Mouse (Mus musculus) kidney, adult 2 months (tissue): ENCODE data around the gene Uspl1. TPM values are rescaled to one million over a fixed set of nuclear protein-coding genes. Genes with fewer than 3 reads are reported as not detected.

Experiments
- DNase-seq: peaks from one replicate; pipeline ENCODE4 v3.0.0; 2021
- H3K27ac ChIP-seq: fragments of 200-500 bp; 2 replicates; pipeline ENCODE4 v1.5.1; 2012; ENCODE audit warnings: low read depth, low read length, control low read depth, inconsistent platforms; ENCODE audit not compliant: insufficient read depth
- H3K27me3 ChIP-seq: fragments of 200-500 bp; replicated peaks from 2 replicates; pipeline ENCODE4 v1.6.1; 2012; ENCODE audit warnings: mild to moderate bottlenecking, moderate library complexity, low read length, inconsistent platforms; ENCODE audit not compliant: control insufficient read depth, insufficient read depth
- H3K36me3 ChIP-seq: fragments of 200-500 bp; 2 replicates; pipeline ENCODE4 v1.6.1; 2012; ENCODE audit warnings: mild to moderate bottlenecking, moderate library complexity, low read length, inconsistent platforms; ENCODE audit not compliant: control insufficient read depth, insufficient read depth
- H3K4me1 ChIP-seq: fragments of 200-500 bp; 2 replicates; pipeline ENCODE4 v1.6.1; 2011; ENCODE audit warnings: low read length; ENCODE audit not compliant: control insufficient read depth, insufficient read depth
- H3K4me3 ChIP-seq: fragments of 200-500 bp; 2 replicates; pipeline ENCODE4 v1.5.1; 2011; ENCODE audit warnings: mild to moderate bottlenecking, low read depth, low read length, control low read depth; ENCODE audit not compliant: insufficient read depth
- CTCF ChIP-seq: fragments of 200-500 bp; conservative IDR thresholded peaks from 2 replicates; pipeline ENCODE4 v1.5.1; 2011; ENCODE audit warnings: low read depth, mild to moderate bottlenecking, control low read depth, low read length, moderate library complexity, mixed read lengths; ENCODE audit not compliant: insufficient read depth, insufficient read length
- POLR2A ChIP-seq: fragments of 200-500 bp; IDR thresholded peaks from one replicate; pipeline ENCODE4 v1.6.1; 2011; ENCODE audit warnings: low read depth, low read length, control low read depth
- WGBS: fragments of 180-500 bp; shearing (Covaris S2); methylation state at CpG from one replicate; pipeline ENCODE4 v1.1.7; 2018; 5-methylcytosine and 5-hydroxymethylcytosine counted together
- polyA plus RNA-seq: library from polyadenylated mRNA; depleted of rRNA; stranded (reverse); fragments of >200 nt; gene quantifications from 2 replicates; pipeline ENCODE4 v1.2.3, GENCODE M21; 2012

Uspl1 gene
- polyA plus RNA-seq, 1 experiment: 9.9 TPM

DNA sequence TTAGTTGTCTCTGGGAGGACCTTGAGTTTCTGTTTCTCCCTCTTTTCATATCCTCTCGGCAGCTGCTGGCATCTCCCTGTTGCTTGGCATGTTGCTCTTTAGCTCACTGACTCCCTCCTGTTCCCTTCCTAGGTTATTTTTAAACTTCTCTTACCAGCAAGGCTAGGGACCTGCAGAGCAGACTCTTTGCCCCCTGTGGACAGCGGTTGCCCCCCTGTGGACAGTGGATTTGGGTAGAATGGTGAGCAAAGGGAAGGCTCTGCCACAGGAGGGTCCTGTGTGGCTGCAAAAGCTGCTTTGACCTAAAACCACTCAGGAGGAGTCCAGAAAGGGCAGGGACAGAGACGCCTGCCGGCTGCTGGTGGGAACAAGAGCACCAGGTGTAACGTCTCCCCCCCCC is 58.9 kb downstream of the Uspl1 start:
- H3K4me1 ChIP-seq: no peaks in the 10 kb centered on the region
- H3K4me3 ChIP-seq: no peak overlapping the region
- no peaks in the 10 kb centered on the region for H3K27me3 ChIP-seq
- DNase-seq: no peak
- no peak for TF ChIP-seq CTCF
- no peak for TF ChIP-seq POLR2A
- WGBS: 44% methylated on average over 5 of the region's 5 CpGs
- H3K27ac ChIP-seq: no peak overlapping the region
- H3K36me3 ChIP-seq: no peaks in the 10 kb centered on the region

DNA sequence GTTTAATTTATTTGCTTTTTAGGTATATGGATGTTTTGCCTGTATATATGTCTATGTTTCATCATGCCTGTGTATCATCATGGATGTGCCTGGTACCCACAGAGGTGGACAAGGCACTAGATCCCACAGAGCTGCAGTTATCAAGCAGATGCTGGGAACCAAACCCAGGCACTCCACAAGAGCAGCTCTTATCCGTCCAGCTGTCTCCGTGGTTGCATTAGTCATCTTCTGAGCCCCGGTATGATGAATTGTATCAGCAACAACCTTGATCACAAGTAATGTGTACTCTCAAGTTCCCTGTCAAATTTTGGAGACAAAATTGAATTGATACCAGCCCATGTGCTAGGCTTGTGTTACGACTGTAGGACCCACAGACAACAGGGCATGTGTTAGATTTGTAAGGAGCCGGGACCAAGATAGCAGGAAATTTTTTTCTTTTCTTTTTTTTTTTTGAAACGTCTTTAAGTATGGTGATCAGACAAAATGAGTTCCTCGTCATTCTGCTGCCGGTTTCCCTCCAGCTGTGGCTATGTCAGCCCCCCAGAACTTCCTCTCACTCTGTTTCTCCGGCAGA is 61.3 kb downstream of the Uspl1 start:
- Histone ChIP-seq H3K4me1 (no peaks in the 10 kb centered on the region), H3K4me3 (peak overlapping the region; percentile 46; the same call in 1 of the 2 replicates), H3K27ac (no peak overlapping the region), H3K27me3 (no peaks in the 10 kb centered on the region), H3K36me3 (no peaks in the 10 kb centered on the region)
- TF ChIP-seq CTCF (no peak), POLR2A (no peak)
- WGBS: 54% methylated on average over 9 of the region's 9 CpGs
- no peak for DNase-seq

DNA sequence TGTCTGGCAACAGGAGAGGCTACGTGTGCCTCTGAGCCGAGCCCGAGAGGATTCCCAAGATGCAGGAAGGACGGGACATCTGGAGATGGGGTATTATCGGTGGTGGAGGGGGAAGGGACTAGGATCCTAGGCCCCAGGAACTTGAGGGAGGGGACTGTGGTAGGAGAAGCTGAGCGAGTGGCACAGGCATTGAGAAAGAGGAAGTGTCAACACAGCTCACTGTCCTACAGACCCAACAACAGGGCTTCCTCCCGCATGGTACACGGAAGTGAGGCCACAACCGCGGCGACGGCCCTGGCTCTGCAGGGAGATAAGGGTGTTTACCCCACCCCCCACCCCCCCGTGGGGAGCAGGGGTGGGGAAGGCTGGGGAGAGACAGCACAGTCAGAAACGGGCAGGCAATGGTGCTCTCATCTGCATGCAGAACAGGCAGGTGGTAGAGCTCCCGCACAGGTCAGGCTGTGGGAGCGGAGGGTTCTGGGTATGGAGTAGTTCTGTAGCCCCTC is 61.9 kb downstream of the Uspl1 start:
- 21% methylated on average over 16 of the region's 16 CpGs for WGBS
- DNase-seq: peak; percentile 50
- no peaks in the 10 kb centered on the region for H3K27me3 ChIP-seq
- H3K4me3 ChIP-seq: peak overlapping the region; percentile 46; the same call in 1 of the 2 replicates
- no peak overlapping the region for H3K27ac ChIP-seq
- H3K4me1 ChIP-seq: no peaks in the 10 kb centered on the region
- H3K36me3 ChIP-seq: no peaks in the 10 kb centered on the region
- no peak for TF ChIP-seq CTCF
- TF ChIP-seq POLR2A: no peak

DNA sequence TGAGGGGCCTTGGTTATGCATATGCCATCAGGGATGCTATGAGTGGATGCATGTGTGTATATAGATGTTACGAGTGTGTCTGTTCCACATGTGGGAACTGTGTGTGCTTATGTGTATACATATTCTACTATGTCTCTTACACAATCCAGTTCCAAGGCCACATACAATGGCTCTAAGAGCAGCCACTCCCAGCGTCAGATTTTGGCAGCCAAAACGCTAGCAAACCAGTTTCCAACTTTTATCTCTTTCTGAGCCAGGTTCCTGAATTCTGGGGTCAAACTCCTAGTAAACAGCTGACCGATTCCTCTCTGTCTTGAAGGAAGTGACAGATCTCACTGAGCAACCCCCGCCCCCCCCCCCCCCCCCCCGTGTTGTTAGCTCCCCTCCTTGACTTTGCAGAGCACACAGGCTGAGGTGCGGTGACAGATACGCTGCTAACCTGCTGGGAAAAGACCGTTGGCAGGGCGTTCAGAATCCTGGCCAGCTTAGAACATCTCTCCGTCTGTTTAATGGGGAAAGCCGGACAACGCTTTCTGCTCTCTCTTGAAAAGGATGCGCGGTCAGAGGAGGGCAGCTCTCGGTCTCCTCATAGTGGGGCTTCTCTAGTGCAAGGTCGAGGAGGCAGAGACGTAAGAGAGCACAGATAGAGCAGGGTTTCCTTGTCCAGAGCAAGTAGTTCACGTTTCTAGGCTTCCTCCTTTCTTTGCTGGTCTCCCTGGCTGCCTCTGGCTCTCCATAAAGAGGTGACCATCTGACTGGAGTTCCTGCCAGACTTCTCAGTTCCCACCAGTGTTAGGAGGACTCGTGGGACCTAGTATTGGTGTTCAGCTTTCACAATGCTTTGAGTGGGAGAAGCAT is 63.1 kb downstream of the Uspl1 start:
- Histone ChIP-seq H3K27me3 (no peaks in the 10 kb centered on the region), H3K36me3 (no peaks in the 10 kb centered on the region), H3K4me1 (no peaks in the 10 kb centered on the region), H3K4me3 (no peak overlapping the region), H3K27ac (no peak overlapping the region)
- no peak for DNase-seq
- WGBS: 37% methylated on average over 20 of the region's 20 CpGs
- TF ChIP-seq POLR2A (no peak), CTCF (no peak)

DNA sequence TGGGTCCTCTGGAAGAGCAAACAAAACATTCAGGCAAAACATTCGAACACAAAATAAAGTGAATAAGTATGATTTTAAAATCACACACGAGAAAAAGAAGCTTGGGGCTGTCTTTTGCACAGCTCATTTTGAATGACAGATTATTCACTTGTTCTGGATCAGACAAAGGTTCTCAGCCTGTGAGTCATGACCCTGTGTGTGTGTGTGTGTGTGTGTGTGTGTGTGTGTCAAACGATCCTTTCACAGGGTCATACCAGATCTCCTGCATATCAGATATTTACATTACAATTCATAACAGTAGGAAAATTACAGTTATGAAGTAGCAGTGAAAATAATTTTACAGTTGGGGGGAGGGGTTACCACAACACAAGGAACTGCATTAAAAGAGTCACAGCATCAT is 68.2 kb downstream of the Uspl1 start:
- DNase-seq: no peak
- Histone ChIP-seq H3K27ac (no peak overlapping the region), H3K27me3 (no peaks in the 10 kb centered on the region), H3K4me1 (no peaks in the 10 kb centered on the region), H3K36me3 (no peaks in the 10 kb centered on the region), H3K4me3 (no peak overlapping the region)
- 86% methylated on average over 3 of the region's 3 CpGs for WGBS
- no peak for TF ChIP-seq CTCF

DNA sequence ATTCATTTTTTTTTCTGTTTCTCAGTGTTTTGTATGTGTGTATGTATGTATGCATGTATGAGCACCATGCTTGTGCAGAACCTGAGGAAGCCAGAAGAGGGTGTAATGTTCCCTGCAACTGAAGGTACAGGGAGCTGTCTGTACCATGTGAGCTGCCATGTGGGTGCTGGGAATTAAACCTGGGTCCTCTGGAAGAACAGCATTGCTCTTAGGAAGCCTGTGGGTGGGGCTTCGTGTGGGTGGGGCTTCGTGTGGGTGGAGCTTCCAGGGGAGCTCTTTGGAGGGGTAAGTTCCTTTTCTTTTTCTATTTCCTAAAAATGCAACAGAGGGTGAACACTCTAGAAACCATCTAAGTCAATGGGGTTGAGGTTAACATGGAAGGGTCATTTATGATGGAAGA is 69.3 kb downstream of the Uspl1 start:
- TF ChIP-seq CTCF (no peak), POLR2A (no peak)
- H3K27ac ChIP-seq: no peak overlapping the region
- H3K4me1 ChIP-seq: no peaks in the 10 kb centered on the region
- no peaks in the 10 kb centered on the region for H3K27me3 ChIP-seq
- H3K4me3 ChIP-seq: no peak overlapping the region
- no peaks in the 10 kb centered on the region for H3K36me3 ChIP-seq
- DNase-seq: no peak
- 71% methylated on average over 2 of the region's 2 CpGs for WGBS

DNA sequence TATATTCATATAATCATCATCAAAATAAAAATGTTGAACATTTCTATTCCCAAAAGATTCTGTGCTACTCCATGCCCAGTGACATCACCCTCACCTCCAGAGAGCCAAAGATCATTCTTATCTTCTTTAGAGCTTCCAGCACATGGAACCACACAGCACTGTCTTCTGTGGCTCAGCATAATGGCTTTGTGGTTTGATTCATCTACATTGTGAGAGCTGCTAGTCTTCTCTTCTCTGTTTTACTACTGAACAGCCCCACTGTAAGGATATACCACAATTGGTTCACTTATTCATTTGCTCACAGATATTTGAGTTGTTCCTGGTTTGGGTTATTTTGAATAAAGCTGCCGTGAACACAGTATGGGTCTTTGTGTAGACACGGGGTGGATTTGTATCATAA is 71.4 kb downstream of the Uspl1 start:
- Histone ChIP-seq H3K36me3 (no peaks in the 10 kb centered on the region), H3K27ac (no peak overlapping the region), H3K4me3 (no peak overlapping the region), H3K4me1 (no peaks in the 10 kb centered on the region), H3K27me3 (no peaks in the 10 kb centered on the region)
- TF ChIP-seq POLR2A (no peak), CTCF (no peak)
- DNase-seq: no peak
- 95% methylated on average over 2 of the region's 2 CpGs for WGBS
